Mouse (Mus musculus) myocyte (in vitro differentiated cells): ENCODE measurements at regions not wholly inside any gene's neighbourhood (a gene's known extent, or its start where the extent isn't known, plus 50 kb on each side); places are given as distances from the start of the nearest gene placed in this dataset.

Experiments used
- CEBPB ChIP-seq: IDR thresholded peaks from 2 replicates; pipeline ENCODE4 v1.6.1; 2011; ENCODE audit warnings: mild to moderate bottlenecking, moderate library complexity; ENCODE audit not compliant: poor library complexity, insufficient read depth, severe bottlenecking
- E2F4 ChIP-seq: IDR thresholded peaks from one replicate; pipeline ENCODE4 v1.6.1; 2011; ENCODE audit warnings: mild to moderate bottlenecking, control low read depth, moderate library complexity; ENCODE audit not compliant: insufficient read depth
- MAX ChIP-seq: IDR thresholded peaks from one replicate; pipeline ENCODE4 v1.6.1; 2011; ENCODE audit warnings: low read depth, mild to moderate bottlenecking, control low read depth
- MYOG ChIP-seq, 3 experiments: IDR thresholded peaks; one replicate each; pipeline ENCODE4 v1.6.1; 2011; ENCODE audit warnings: control low read depth in 2 of 3, low read depth in 2 of 3, mild to moderate bottlenecking in 2 of 3; ENCODE audit not compliant: insufficient read length in 2 of 3, control insufficient read depth in 1 of 3, insufficient read depth in 1 of 3
- POLR2A ChIP-seq: IDR thresholded peaks from one replicate; pipeline ENCODE4 v1.6.1; 2011; ENCODE audit warnings: low read depth, mild to moderate bottlenecking, control low read depth, moderate library complexity; ENCODE audit not compliant: insufficient read length
- POLR2AphosphoS2 ChIP-seq: IDR thresholded peaks from one replicate; pipeline ENCODE4 v1.6.1; 2011; ENCODE audit warnings: low read depth, control low read depth; ENCODE audit not compliant: insufficient read length
- TCF12 ChIP-seq: IDR thresholded peaks from one replicate; pipeline ENCODE4 v1.6.1; 2011; ENCODE audit warnings: mild to moderate bottlenecking, control low read depth; ENCODE audit not compliant: poor library complexity, insufficient read depth, severe bottlenecking
- USF1 ChIP-seq: IDR thresholded peaks from one replicate; pipeline ENCODE4 v1.6.1; 2011; ENCODE audit warnings: low read depth, mild to moderate bottlenecking, control low read depth, moderate library complexity

- TF ChIP-seq POLR2A (no peak), POLR2AphosphoS2 (no peak), MAX (no peak), USF1 (no peak), CEBPB (no peak), E2F4 (no peak), TCF12 (no peak), MYOG (IDR thresholded peaks at IDR 0.05; ENCODE audit: control insufficient read depth in 1 of 3, insufficient read depth in 1 of 3, insufficient read length in 2 of 3, low read depth in 2 of 3) (no peak)
Observed at GRCm38 (mm10) chr1:39086273-39086672, 100.9 kb downstream of the Pdcl3 start.
